Mouse (Mus musculus): ENCODE results near the gene B3galt5.

- TF ChIP-seq EP300 (IDR thresholded peaks at IDR 0.05) (no peak), CTCF (IDR thresholded peaks at IDR 0.05) (no peak)
Observed at GRCm38 (mm10) chr16:96278491-96279224, 43.1 kb downstream of the B3galt5 start.

All from lung, postnatal 0 days (tissue).